Mouse (Mus musculus) frontal cortex, postnatal 25 days (tissue): ENCODE measurements at regions not wholly inside any gene's neighbourhood (a gene's known extent, or its start where the extent isn't known, plus 50 kb on each side); places are given as distances from the start of the nearest gene placed in this dataset.

Experiments used
- DNase-seq, 2 experiments: peaks; one replicate each; pipeline ENCODE4 v3.0.0; 2022; ENCODE audit warnings: low spot score in 2 of 2

DNA sequence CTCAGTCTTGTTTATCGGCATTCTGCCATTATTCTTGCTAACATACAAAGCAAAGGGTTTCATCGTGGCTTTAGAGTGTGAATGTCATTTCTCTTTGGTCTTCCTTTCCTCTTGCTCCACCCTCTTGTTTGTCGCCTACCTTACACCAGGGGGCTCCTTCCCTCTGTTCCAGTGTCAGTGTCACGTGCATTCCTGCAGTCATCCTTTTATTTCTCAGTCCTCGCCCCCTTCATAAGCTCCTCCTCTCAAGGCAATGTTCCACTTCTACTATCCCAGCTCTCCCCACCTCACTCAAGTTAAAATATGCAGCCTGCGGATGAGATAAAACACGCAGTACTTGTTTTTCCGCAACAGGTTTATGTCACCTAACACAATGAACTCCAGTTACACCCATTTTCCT lies 489.8 kb upstream of the Arpp21 start:
- DNase-seq = no peak

- no peak for DNase-seq
Observed at GRCm38 (mm10) chr9:112725103-112725502, 489.4 kb upstream of the Arpp21 start.

DNA sequence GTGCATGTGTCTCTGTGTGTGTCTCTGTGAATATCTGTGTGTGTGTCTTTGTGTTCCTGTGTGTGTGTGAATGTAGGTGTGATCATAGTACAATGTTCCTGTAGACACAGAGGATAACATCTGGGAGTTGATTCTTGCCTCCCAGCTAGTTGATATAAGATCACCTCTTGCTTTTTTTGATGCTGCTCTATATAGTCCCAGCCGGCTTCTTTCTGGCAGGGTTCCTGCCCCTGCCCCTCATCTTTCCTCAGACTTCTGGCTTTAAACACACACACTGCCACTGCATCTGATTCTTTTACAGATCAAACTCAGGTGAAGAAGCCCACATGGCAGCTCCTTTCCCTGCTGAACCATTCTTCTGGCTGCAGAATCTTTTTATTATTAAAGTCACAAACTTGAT lies 487.6 kb upstream of the Arpp21 start:
- DNase-seq = no peak

- DNase-seq = no peak
Observed at GRCm38 (mm10) chr9:112722501-112722900, 486.8 kb upstream of the Arpp21 start.

GRCm38 (mm10) chr9:112715197-112715762 lies 479.5 kb upstream of the Arpp21 start:
- no peak for DNase-seq

GRCm38 (mm10) chr9:112678866-112679265 lies 443.1 kb upstream of the Arpp21 start:
- no peak for DNase-seq

DNA sequence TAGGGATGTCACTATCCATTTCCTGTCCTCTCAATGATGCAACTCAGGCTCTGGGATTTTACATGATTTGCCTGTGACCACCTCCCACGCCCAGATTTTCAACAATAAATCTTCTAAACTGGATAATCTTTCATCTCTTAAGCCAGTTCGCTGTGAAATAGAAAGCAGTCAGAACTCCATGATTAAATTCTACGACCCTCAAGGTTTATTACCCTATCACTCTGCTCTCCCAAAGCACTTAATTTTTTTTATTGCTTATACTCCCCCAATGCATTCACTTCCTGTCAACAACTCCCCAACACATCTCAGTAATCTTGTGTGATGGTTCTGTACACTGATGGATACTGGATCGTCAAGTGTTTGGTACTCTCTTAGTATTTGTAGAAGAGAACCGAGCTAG lies 439.5 kb upstream of the Arpp21 start:
- DNase-seq = no peak
